Mouse (Mus musculus): ENCODE data around the gene Gramd2.

The Gramd2 gene

DNA sequence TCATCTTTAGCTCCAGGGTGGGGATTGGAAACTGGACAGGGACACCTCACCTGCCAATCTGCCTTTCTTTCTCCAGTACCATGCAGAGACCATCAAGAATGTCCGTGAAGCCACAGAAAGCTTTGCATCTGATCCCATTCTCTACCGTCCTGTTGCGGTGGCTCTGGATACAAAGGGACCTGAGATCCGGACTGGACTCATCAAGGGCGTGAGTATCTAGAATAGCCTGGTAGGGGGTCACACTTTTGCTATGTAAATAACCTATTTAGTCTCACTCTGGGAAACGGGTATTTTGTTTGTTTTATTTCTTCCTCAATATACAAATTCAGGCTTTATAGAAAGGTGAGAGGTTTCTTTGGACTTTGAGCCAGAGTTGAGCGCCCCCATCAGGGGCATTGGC is 11.5 kb upstream of the Gramd2 start:
- DNase-seq (ENCODE audit: low read depth) = no peak

DNA sequence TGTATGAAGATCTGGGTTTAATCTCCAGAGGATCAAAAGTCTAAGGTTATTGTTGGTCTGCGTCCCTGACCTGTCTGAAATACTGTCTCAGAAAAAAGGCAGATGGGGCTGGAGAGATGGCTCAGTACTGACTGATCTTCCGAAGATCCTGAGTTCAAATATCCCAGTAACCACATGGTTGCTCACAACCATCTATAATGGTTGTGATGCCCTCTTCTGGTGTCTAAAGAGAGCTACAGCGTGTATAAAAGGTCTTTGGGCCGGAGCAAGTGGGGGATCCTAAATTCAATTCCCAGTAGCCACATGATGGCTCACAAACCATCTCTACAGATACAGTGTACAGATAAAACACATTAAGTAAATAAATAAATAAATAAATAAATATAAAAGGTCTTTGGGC is 10.8 kb upstream of the Gramd2 start:
- no peak for DNase-seq (ENCODE audit: low read depth)

DNA sequence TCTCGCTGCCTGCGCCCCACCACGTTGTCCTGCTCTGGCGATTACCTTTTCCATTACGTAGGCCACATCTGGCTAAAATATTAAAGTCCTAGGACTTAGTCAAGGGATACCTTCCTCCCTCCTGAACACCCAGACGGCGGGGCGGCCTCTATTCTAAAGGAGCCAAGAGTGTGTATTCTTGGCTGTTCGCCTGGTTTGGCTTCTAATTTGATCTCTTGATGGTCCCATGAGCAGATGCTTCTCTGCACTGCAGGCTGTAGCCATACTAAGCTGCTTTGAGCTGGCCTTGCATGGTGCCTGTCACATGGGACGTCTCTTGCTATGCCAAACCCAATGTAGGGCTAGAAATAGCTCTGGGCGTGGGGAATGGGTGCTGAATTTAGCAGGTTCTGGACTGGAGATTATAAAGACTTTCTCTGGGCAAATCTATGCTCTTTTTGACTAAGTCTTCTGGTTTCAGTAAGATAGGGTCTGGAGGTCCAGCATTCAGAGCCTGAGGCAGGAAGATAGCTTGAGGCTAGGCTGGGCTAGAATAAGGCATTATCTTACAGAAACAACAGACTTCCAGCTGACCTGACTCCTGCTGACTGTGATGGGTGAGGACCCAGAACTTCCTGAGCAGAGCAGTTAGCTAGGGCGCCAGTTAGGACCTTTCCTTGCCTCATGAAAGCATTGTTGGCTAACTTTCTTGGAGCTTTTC is 7.6 kb upstream of the Gramd2 start:
- DNase-seq (ENCODE audit: low read depth) = no peak

DNA sequence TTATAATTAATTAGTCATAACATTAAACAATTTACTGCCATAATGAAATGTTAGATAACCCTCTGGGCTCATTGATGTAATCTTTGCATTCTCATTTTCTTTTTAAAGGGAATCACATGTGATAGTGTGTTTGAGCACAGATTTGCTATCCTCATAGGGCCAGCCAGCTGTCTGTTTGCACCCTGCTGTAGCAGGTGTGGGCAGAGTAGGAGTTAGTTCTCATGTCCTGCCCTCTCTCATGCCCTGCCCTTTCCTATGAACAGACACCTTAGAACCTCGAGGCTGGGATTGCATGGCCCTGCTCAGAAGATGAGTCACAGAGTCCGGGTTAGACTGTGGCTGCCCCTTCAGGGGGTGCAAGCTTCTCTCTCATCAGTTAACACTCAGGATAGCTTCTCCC is 6.5 kb upstream of the Gramd2 start:
- DNase-seq (ENCODE audit: low read depth) = no peak

DNA sequence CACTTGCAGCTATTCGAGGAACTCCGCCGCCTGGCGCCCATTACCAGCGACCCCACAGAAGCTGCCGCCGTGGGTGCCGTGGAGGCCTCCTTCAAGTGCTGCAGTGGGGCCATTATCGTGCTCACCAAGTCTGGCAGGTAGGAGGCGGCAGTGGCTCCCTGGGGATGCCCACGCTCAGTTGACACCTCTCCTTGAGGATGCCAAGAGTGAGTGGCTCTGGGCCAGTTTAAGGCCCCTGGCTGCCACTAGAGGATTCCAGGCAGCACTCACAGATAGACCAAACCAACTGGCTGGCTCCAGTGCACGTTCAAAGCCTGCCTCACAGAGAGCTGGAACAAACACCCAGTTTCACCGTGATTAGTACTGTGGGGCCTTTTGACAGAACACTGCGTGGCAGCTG is 4.3 kb upstream of the Gramd2 start:
- DNase-seq (ENCODE audit: low read depth) = no peak

DNA sequence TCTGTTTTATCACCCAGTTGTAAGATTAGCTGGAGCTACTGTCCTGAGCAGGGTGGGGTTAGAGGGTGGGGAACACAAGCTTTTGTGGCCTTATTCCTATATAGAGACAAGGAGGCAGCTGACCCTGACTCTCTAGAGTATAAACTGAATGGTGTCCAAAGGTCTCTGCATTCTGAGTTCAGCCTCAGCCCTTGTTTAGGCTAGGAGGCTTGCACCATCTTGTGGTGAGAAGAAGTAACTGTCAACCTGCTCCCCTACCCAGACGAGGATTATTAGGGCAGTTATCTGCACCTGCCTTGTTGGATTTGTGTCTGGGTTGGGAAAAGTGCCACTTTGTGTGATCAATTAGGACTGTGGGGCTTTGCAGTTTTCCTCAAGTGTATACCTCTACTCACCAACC is 1.6 kb upstream of the Gramd2 start:
- no peak for DNase-seq (ENCODE audit: low read depth)

DNA sequence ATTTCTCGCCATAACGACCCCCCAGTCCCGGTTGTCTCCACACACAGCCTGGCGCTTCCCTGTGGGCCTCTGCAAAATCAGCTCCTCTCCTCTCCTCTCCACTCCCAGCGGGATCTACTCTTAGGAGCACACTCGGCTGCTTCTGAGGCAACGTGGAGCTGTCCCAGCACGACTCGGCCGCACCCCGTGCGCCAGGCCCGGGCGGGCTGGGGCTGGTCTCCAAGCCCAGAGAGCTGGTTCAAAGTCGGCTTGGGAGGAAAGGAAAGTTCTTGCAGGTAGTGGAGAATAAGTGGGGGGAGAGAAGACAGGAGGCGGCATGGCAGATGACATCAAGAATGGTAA is 561 bp downstream of the Gramd2 start:
- no peak for DNase-seq (ENCODE audit: low read depth)

DNA sequence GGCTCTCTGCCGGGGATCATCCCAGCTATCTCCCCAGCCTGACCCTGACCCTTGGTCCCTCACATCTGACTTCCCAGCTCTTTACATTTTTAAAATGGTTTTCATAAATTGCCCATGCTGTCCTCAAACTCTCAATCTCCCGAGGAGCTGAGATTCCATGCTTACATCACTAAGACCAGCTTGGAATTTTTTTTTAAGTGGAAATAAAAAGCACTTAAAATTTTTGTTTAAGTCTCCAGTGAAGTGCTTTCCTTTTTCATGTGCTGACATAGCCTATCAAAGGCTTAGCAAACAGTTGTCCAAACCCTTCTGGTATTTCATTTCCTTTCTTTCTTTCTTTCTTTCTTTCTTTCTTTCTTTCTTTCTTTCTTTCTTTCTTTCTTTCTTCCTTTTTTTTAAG is 4.1 kb downstream of the Gramd2 start:
- DNase-seq (ENCODE audit: low read depth) = no peak

DNA sequence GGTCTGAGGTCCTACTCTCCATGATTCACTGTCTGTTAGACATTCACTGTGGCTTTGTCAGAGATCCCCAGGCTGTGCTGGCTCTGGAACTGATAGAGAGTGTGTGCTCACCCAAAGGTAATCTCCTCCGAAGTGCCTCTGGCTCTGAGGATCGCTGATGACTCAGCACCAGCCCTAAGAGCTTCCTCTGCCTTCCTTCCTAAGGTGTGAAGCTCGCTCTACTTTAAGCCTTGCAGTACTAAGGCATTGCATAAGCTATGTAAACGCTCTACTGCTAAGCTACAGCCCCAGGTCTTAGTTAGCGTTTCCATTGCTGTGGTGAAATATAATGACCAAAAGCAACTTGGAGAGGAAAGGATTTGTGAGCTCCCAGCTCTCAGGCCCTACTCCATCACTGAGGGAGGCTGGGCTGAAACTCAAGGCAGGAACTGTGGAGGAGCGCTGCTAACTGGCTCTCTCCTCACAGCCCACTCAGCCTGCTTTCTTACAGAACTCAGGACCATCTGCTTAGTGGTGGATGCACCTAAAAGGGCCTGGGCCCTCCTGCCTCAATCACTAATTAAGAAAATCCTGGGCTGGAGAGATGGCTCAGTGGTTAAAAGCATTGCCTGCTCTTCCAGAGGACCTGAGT is 7.6 kb downstream of the Gramd2 start:
- DNase-seq (ENCODE audit: low read depth) = peak; percentile 30

DNA sequence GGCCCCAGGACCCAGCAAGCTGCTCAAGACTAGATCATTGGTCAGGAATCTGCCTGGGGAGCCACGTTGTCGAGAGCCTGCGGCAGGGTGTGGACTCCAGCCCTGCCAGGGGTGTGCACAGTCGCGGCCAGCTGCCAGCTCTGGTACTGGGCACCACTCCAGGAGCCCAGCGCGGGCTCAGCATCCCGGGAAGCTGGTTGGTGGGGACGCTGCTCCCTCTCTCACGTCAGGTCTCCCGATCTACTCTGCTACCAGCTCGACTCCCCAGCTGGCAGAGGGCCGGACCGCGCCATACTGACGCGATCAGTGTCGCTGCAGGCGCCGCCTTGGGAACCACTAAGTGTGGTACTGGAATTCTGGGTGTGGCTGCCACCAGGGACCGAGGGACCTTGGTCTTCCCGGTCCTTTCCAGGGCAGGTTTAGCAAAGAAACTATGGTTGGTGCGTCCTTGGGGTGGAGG is 11.7 kb downstream of the Gramd2 start:
- no peak for DNase-seq (ENCODE audit: low read depth)

DNA sequence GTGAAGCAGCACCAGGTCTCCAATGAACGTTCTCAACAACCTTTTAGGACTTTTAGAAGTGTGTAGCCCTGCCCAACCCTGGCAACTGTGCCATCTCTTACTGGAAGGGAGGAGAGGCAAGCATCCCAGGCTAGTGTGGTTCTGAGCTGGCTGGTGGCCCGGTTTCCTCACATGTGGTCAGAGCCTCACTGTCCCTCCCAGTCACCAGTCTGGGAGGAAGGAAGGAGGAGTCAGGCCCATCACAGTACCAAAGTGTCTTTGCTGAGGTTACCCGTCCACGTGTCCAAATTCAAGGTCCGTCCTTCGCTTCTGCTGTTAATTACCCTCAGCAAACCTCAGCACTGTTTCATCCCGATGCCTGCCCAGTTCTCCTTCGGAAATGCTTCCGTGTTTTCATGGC is 12.2 kb downstream of the Gramd2 start:
- no peak for DNase-seq (ENCODE audit: low read depth)

DNA sequence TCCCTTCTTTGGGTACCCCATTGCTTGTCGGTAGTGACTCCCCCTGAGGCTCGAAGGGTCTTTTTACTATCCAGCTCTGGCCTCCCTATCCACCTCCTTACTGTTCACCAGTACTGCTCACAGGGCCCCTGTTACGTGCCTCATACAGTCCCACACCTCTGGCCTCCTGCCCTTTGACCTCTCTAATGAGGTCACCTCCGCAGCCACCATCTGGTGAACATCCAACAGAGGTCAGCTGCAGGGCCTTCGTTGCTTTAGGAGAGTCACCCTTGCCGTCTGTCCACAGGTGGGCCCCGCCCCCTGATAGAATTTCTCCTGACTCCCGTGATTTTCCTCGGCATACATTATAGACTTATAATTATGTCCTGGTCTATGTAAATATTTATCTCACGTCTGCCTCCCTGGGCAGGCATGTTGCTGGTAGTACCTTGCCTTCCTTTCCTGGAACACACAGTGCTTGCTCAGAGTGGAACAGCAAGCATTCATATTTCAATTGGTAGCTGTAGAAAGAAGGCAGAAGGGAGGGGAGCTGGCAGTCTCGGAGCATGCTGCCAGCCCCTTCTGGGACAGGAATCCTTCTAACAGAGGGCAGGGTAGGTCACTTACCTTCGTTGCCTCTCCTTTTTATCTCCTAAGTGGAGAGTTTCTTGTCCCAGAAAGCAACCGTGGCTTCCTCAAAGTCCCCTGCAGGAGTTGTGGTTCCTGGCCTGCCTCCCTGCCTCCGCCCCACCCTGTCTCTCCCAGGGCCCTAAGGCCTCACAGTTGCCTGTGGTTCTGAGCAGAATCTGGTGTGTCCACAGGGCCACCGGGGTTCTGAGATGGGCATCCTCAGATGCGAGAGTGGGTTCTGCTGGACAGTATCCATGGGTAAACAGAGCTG is 14.9 kb downstream of the Gramd2 start:
- no peak for DNase-seq (ENCODE audit: low read depth)

DNA sequence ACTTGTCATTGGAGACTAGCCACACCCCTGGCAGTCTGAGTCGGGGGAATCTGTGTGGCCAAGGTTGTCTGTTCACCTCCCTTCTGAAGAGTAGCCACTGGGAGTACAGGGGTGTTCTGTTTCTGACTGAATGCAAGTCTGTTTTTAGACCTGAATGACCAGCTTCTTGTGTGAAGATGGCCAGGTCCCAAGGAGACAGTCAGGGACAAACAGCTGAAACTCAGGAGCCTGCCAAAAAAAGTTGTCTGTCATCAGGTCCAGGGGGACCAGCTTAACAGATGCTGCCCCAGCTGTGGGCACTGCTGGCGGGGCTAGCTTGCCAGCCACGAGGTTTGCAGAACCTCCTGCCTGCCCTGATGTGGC is 15.5 kb downstream of the Gramd2 start:
- DNase-seq (ENCODE audit: low read depth) = no peak

DNA sequence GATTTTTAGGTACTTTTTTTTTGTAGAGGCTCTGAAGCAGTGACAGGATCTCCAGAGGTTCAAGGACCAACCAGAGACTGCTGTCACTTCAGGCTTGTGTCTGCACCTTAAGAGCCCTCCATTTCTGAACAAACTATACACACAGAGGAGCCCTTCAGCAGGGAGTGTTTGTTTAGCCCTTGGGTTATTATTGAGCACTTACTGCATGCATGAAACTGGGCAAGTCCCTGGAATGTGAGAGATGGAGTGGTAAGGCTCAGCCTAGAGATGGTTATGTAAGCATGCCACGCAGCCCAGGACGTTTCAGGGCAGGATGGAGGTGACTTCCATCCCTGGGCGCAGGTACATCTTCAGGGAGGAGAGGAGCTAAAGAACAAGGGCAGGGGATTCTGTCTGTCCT is 16.4 kb downstream of the Gramd2 start:
- no peak for DNase-seq (ENCODE audit: low read depth)

DNA sequence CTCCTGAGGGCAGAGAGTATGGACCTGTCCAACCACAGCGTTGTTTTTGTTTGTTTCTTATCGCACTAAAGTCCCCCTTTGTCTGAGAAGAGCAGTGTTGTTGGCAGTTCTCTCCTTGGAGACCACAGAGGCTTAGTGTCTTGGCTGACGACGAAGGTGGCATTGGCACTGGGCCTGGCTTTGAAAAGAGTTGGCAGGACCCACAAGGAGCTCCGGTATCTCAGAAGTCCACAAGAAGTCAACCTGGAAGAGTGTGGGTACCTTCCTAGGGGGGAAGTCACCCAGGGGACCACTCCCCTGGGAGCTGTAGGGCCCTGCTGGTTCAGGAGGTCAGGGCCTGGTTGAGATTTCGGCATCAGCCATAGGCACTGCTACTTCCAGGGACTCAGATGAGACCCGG is 21.1 kb downstream of the Gramd2 start:
- no peak for DNase-seq (ENCODE audit: low read depth)

DNA sequence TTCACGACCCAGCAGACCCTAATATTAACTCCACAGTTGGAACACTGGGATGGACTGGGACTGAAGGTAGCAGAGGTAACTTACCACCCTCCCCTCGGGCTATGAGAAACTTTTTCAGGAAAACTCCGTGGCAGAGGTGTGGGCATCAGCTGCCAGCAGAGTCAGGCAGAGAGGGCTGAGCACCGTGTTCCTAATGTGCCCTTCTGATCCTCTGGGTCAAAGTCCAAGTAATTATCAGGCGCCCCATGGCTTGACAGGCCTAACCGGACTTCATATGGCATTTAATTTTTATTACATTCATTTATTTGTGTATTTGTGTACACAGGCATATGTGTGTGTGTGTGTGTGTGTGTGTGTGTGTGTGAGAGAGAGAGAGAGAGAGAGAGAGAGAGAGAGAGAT is 23.2 kb downstream of the Gramd2 start:
- no peak for DNase-seq (ENCODE audit: low read depth)

DNA sequence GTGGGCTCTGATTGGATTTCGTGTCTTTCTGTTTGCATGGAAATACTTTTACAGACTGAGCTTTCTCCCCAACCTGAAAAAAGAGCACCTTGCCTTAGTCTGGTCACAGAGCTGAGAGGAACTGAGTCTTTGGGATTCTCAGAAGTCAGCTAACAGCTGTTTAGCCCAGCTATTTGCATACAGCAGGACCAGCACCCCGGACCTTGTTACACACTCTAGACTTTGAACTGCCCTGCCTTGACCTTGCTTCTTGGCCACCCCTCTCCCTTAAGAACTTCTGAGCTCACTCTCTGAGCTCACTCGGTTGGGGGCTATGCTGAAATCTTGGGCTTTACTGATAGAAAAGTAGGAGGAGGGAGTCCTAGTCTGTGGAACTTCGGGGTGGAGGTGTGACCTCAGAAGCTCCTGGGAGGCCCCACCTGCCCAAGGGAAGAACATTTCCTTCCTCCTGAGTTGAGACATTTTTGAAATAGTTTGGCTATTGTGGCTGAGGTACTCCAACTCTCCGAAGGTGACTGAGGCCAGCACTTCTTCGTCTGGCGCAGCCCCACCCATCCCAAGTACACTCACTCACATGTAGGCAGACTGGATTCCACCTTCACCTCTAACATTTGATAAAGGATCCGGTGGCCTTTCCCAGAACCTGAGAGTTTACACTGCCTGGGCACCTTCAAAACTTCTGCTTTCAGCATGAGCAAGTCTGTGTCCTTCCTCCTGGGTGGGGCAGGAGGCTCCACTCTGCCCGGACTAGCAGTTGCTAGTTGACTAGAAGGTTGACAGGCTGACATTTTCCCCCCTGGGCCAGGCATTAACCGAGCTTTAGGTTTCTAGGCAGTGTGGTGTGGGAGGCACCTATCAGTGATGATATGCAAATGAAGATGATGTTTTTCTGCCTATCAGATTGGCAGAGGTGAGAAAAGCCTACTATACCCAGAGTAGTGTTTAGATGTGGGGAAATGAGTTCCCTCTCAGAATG is 27.2 kb downstream of the Gramd2 start:
- DNase-seq (ENCODE audit: low read depth) = no peak

DNA sequence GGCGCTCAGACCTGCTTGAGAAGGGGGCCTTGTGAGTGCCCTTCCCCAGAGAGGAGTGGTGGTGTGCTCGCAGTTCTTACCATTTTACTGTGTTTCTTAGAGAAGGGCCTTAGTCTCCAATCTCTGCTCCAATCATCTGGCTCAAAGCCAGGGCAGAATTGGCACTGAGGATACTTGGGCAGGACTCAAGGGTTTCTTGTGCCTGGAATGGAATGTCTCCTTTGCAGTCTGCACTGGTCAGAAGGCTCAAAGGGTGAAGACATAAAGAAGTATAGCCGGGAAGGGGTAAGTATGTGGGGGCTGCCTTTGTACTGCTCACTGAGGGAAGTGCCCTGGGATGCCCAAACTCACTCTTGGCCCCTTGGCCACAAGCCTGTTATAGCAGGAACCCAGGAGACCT is 29.3 kb downstream of the Gramd2 start:
- DNase-seq (ENCODE audit: low read depth) = no peak

DNA sequence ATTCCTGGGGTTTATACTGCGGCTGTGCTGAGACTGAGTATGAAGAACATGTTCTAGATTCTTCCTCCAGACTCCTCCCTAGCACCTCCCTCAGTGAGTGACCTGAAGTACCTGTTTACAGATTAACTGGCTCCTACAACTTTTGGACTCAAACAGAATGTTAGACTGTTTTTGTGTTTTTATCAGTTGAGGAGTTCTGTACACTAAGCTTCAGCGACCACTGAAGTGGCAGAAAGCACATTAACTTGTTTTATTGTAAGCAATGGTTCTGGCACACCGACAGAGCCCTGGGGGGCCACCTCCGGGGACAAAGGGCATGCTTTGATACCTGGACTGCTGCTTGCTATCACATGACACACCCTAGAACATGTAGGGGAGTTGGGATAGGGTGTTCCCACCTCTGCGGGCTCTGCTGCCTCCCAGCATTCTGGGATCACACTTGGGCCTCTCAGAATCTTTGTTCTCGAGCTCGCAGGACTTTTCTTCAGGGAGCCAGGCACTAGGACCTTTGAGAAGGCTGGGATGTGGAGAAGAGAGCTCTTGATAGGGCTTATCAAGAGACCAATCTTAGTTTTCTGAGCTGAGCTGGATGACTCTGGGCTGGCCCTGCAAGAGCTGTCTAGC is 36.4 kb downstream of the Gramd2 start:
- DNase-seq (ENCODE audit: low read depth) = no peak

DNA sequence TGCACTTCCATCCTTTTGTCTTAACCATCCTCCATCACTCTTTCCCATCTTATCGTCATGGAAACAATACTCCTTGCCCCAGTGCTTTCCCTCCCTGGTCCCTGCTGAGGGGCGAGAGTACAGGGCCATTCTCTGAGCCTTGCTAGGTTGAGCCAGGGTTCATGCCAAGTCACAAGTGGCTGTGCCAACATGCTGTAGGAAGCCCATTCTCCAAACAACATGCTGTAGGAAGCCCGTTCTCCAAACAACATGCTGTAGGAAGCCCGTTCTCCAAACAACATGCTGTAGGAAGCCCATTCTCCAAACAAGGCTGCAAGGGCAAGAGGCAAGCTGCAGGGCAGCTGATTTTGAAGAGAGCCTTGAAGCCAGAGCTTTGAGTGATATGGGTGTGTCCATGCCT is 38.3 kb downstream of the Gramd2 start:
- DNase-seq (ENCODE audit: low read depth) = no peak

DNA sequence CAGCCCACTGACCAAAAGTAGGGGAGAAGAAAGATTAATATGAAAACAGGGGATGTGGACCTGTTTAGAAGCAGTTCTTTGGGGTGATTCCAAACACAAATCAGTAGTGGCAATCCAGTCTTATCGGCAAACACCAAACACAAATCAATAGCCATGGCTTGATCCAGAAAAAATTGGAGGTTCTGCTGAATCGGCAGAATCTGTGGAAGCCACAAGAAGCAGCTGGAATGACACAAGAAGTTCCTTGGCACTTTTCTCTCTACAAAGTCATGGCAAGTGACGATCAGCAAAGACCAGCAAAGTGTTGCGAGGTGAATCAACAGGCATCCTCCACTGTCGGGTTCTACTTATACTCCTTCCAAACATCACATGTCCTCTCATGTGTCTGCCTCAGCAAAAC is 41.2 kb downstream of the Gramd2 start:
- DNase-seq (ENCODE audit: low read depth) = no peak
